Comparison of ENCODE assay signal across 8 mouse cellular contexts in genomic region chr5:31328255-31328654, GRCm38 (mm10). TPM values are rescaled to one million over a fixed set of nuclear protein-coding genes. Genes with fewer than 3 reads are reported as not detected.
DNase-seq lines count a peak whose midpoint lies in the region; ATAC-seq and TF ChIP-seq lines count a peak whose summit lies in the region.

No protein-coding gene starts in this region.

- no peaks in the 10 kb centered on the region for H3K27me3 ChIP-seq in kidney, adult 2 months (replicated peaks; ENCODE audit: control insufficient read depth, insufficient read depth, low read length)
- H3K27me3 ChIP-seq in kidney, embryonic 16.5 days (ENCODE audit: insufficient read depth, low read length): no peaks in the 10 kb centered on the region
- no peaks in the 10 kb centered on the region for H3K27me3 ChIP-seq in heart, postnatal 0 days (ENCODE audit: control insufficient read depth, insufficient read depth, low read length)

- DNase-seq in kidney, adult 2 months: peak; percentile 84
- peak; percentile 73 for DNase-seq in adipocyte (ENCODE audit: low spot score)
- DNase-seq in embryo, embryonic 10.5 days (ENCODE audit: low spot score): peak; percentile 80
- DNase-seq in heart, postnatal 0 days (ENCODE audit: low spot score): peak; percentile 77
- peak; percentile 62 to 72 for DNase-seq in left cerebral cortex, adult 18-20 months (ENCODE audit: low spot score in 2 of 2)
- DNase-seq in ovary, postnatal 10 days (ENCODE audit: low spot score): peak; percentile 9
- DNase-seq in urinary bladder, postnatal 36 days (ENCODE audit: low spot score in 2 of 2): peak; percentile 37 to 52

- ATAC-seq in kidney, embryonic 16.5 days (ENCODE audit: low FRiP score, low TSS enrichment): no peak
- ATAC-seq in heart, postnatal 0 days (ENCODE audit: insufficient read depth, low read depth): peak; percentile 73

- H3K9me3 ChIP-seq in kidney, embryonic 16.5 days (ENCODE audit: low read length): peaks cover 3% of the 10 kb centered on the region
- peaks cover 5% of the 10 kb centered on the region; the same call in 1 of the 2 replicates for H3K9me3 ChIP-seq in heart, postnatal 0 days (replicated peaks; ENCODE audit: control insufficient read depth, low read length)

- H3K4me3 ChIP-seq in kidney, adult 2 months (ENCODE audit: insufficient read depth, low read depth, low read length): no peak overlapping the region
- no peak overlapping the region for H3K4me3 ChIP-seq in kidney, embryonic 16.5 days (ENCODE audit: low read length)
- no peak overlapping the region for H3K4me3 ChIP-seq in heart, postnatal 0 days (ENCODE audit: low read depth, low read length)

- no peaks in the 10 kb centered on the region for H3K36me3 ChIP-seq in kidney, adult 2 months (ENCODE audit: control insufficient read depth, insufficient read depth, low read length)
- no peaks in the 10 kb centered on the region for H3K36me3 ChIP-seq in kidney, embryonic 16.5 days (ENCODE audit: insufficient read depth, low read length)
- no peaks in the 10 kb centered on the region for H3K36me3 ChIP-seq in heart, postnatal 0 days (replicated peaks; ENCODE audit: control insufficient read depth, insufficient read depth, low read length)

- H3K4me1 ChIP-seq in kidney, adult 2 months (ENCODE audit: control insufficient read depth, insufficient read depth, low read length): no peaks in the 10 kb centered on the region
- H3K4me1 ChIP-seq in kidney, embryonic 16.5 days (ENCODE audit: insufficient read depth, low read length): no peaks in the 10 kb centered on the region
- no peaks in the 10 kb centered on the region for H3K4me1 ChIP-seq in heart, postnatal 0 days (ENCODE audit: control insufficient read depth, insufficient read depth)

- no peak overlapping the region for H3K27ac ChIP-seq in kidney, adult 2 months (ENCODE audit: insufficient read depth, low read depth, low read length)
- no peak overlapping the region for H3K27ac ChIP-seq in kidney, embryonic 16.5 days (ENCODE audit: low read length)
- H3K27ac ChIP-seq in heart, postnatal 0 days (ENCODE audit: low read depth): no peak overlapping the region

- TF ChIP-seq POLR2A in kidney, adult 2 months (IDR thresholded peaks at IDR 0.05; ENCODE audit: low read depth, low read length): no peak

- no peak overlapping the region for H3K9ac ChIP-seq in kidney, embryonic 16.5 days (replicated peaks; ENCODE audit: low read length)
- no peak overlapping the region for H3K9ac ChIP-seq in heart, postnatal 0 days (replicated peaks; ENCODE audit: low read depth, low read length)

- WGBS in kidney, adult 2 months: 26% methylated on average over 7 of the region's 7 CpGs
- 32% methylated on average over 7 of the region's 7 CpGs for WGBS in kidney, embryonic 16.5 days
- WGBS in heart, postnatal 0 days: 25% methylated on average over 7 of the region's 7 CpGs

- no peak overlapping the region for H3K4me2 ChIP-seq in kidney, embryonic 16.5 days (replicated peaks; ENCODE audit: low read depth, low read length)
- H3K4me2 ChIP-seq in heart, postnatal 0 days (ENCODE audit: low read depth, low read length): no peak overlapping the region

- TF ChIP-seq CTCF in kidney, adult 2 months (conservative IDR thresholded peaks at IDR 0.05; ENCODE audit: insufficient read depth, insufficient read length, low read depth, low read length): peak; percentile 69
- TF ChIP-seq CTCF in heart, postnatal 0 days (IDR thresholded peaks at IDR 0.05; ENCODE audit: low read depth): peak; percentile 77

- TF ChIP-seq EP300 in heart, postnatal 0 days (IDR thresholded peaks at IDR 0.05; ENCODE audit: low read depth): no peak

RNA-seq across cellular contexts. Expression of gene Gckr, which starts 31.0 kb away (rescaled TPM):
- polyA plus RNA-seq in kidney, adult 2 months (2012; rRNA removed): 0.09 and 0.38 TPM in 2 replicates
- polyA plus RNA-seq in kidney, embryonic 16.5 days (2015; fragmentation: Nextera tagmentation; extraction: Ambion mirVana): 0.24 and 0.45 TPM in 2 replicates
- 0.12 TPM in 1 of 2 replicates, not detected in the other for total RNA-seq in heart, postnatal 0 days (2014; rRNA removed; ENCODE audit: low replicate concordance)
- 0.04 TPM in 1 of 2 replicates, not detected in the other for polyA plus RNA-seq in heart, postnatal 0 days (2015; fragmentation: Nextera tagmentation; extraction: Ambion mirVana)
- not detected for total RNA-seq in left cerebral cortex, adult 18-20 months (2021)

RNA-seq across cellular contexts. Expression of gene Fndc4, which starts 32.4 kb away (rescaled TPM):
- polyA plus RNA-seq in kidney, adult 2 months (2012; rRNA removed): 8.8 and 14.0 TPM in 2 replicates
- 42.5 and 46.1 TPM in 2 replicates for polyA plus RNA-seq in kidney, embryonic 16.5 days (2015; fragmentation: Nextera tagmentation; extraction: Ambion mirVana)
- total RNA-seq in heart, postnatal 0 days (2014; rRNA removed; ENCODE audit: low replicate concordance): 21.2 and 27.4 TPM in 2 replicates
- 5.4 and 6.2 TPM in 2 replicates for polyA plus RNA-seq in heart, postnatal 0 days (2015; fragmentation: Nextera tagmentation; extraction: Ambion mirVana)
- 100 to 1,000 TPM; 159 to 160 TPM for total RNA-seq in left cerebral cortex, adult 18-20 months (2021)

RNA-seq across cellular contexts. Expression of gene Ift172, which starts 37.3 kb away (rescaled TPM):
- 33.2 and 34.2 TPM in 2 replicates for polyA plus RNA-seq in kidney, adult 2 months (2012; rRNA removed)
- polyA plus RNA-seq in kidney, embryonic 16.5 days (2015; fragmentation: Nextera tagmentation; extraction: Ambion mirVana): 39.7 and 40.6 TPM in 2 replicates
- 30.3 and 40.9 TPM in 2 replicates for total RNA-seq in heart, postnatal 0 days (2014; rRNA removed; ENCODE audit: low replicate concordance)
- 14.6 and 16.5 TPM in 2 replicates for polyA plus RNA-seq in heart, postnatal 0 days (2015; fragmentation: Nextera tagmentation; extraction: Ambion mirVana)
- 100 to 1,000 TPM in 1 of 2 experiments, 10 to 100 TPM in 1; 95.7 to 101 TPM for total RNA-seq in left cerebral cortex, adult 18-20 months (2021)

Comparison
In these comparisons a context has a peak if more than half of its experiments do, and no peak if none do; other contexts are left out.
1. DNase-seq: peak in every context shown above with its lines; median percentile 84 in kidney, adult 2 months; 80 in embryo, embryonic 10.5 days; 77 in heart, postnatal 0 days; 73 in adipocyte; 67 in left cerebral cortex, adult 18-20 months; 44 in urinary bladder, postnatal 36 days; 9 in ovary, postnatal 10 days.